Mouse (Mus musculus) forebrain, embryonic 16.5 days (tissue): ENCODE results near the gene Wnt7b. TPM values are rescaled to one million over a fixed set of nuclear protein-coding genes. Genes with fewer than 3 reads are reported as not detected.
A peak's percentile ranks its signal among the peaks of the same experiment; 100 is the strongest.

Experiments
- ATAC-seq: fragments of 200-750 bp; cut with Nextera tagmentation; 2 replicates; pipeline ENCODE4 v1.8.0; 2017; ENCODE audit warnings: mild to moderate bottlenecking, moderate library complexity
- H3K27ac ChIP-seq: fragments of 300-500 bp; sonication (generic); 2 replicates; pipeline ENCODE4 v1.5.1; 2014; ENCODE audit warnings: low read length, control low read depth
- H3K27me3 ChIP-seq: fragments of 300-500 bp; sonication (generic); replicated peaks from 2 replicates; pipeline ENCODE4 v1.6.1; 2014; ENCODE audit warnings: low read length; ENCODE audit not compliant: control insufficient read depth, insufficient read depth
- H3K36me3 ChIP-seq: fragments of 300-500 bp; sonication (generic); 2 replicates; pipeline ENCODE4 v1.6.1; 2014; ENCODE audit not compliant: control insufficient read depth, insufficient read depth
- H3K4me1 ChIP-seq: fragments of 300-500 bp; sonication (generic); replicated peaks from 2 replicates; pipeline ENCODE4 v1.6.1; 2014; ENCODE audit warnings: low read length; ENCODE audit not compliant: control insufficient read depth, insufficient read depth
- H3K4me2 ChIP-seq: fragments of 300-500 bp; sonication (generic); 2 replicates; pipeline ENCODE4 v1.6.1; 2014; ENCODE audit warnings: mild to moderate bottlenecking, low read length, control low read depth
- H3K4me3 ChIP-seq: fragments of 300-500 bp; sonication (generic); replicated peaks from 2 replicates; pipeline ENCODE4 v1.5.1; 2014; ENCODE audit warnings: mild to moderate bottlenecking, low read length, control low read depth
- H3K9ac ChIP-seq: fragments of 300-500 bp; sonication (generic); replicated peaks from 2 replicates; pipeline ENCODE4 v1.6.1; 2014; ENCODE audit warnings: low read depth, low read length, control low read depth
- H3K9me3 ChIP-seq: fragments of 300-500 bp; sonication (generic); 2 replicates; pipeline ENCODE4 v1.6.1; 2016; ENCODE audit warnings: low read length; ENCODE audit not compliant: control insufficient read depth
- WGBS: fragments of 180-500 bp; shearing (Covaris S2); extraction: QIAGEN DNeasy Blood & Tissue Kit; methylation state at CpG from one replicate; pipeline ENCODE4 v1.1.7; 2014; 5-methylcytosine and 5-hydroxymethylcytosine counted together
- polyA plus RNA-seq: library from polyadenylated mRNA; unstranded; fragments of >200 nt; fragmentation: Nextera tagmentation; extraction: Ambion mirVana; gene quantifications from 2 replicates; pipeline ENCODE4 v1.2.1, GENCODE M21; 2015

Wnt7b gene
- polyA plus RNA-seq, 1 experiment from 2014 or later, result 110 TPM

DNA sequence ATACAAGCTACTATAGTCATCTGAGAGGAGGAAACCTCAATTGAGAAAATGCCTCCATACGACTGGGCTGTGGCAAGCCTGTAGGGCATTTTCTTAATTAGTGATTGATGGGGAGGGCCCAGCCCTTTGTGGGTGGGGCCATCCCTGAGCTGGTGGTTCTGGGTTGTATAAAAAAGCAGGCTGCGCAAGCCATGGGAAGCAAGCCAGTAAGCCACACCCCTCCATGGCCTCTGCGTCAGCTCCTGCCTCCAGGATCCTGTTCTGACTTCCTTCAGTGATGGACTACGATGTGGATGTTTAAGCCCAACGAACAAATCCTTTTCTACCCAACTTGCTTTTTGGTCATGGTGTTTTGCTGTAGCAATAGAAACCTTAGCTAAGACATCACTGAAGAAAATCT lies 21.1 kb upstream of the Wnt7b start:
- no peaks in the 10 kb centered on the region for H3K27me3 ChIP-seq
- ATAC-seq, result no peak
- H3K4me1 ChIP-seq, result peaks cover 5% of the 10 kb centered on the region; the same call in 1 of the 2 replicates
- no peak overlapping the region for H3K4me3 ChIP-seq
- no peak overlapping the region for H3K27ac ChIP-seq
- H3K36me3 ChIP-seq, result no peaks in the 10 kb centered on the region
- no peak overlapping the region for H3K4me2 ChIP-seq
- no peak overlapping the region for H3K9ac ChIP-seq
- no peaks in the 10 kb centered on the region for H3K9me3 ChIP-seq
- WGBS, result 48% methylated on average over 5 of the region's 5 CpGs

DNA sequence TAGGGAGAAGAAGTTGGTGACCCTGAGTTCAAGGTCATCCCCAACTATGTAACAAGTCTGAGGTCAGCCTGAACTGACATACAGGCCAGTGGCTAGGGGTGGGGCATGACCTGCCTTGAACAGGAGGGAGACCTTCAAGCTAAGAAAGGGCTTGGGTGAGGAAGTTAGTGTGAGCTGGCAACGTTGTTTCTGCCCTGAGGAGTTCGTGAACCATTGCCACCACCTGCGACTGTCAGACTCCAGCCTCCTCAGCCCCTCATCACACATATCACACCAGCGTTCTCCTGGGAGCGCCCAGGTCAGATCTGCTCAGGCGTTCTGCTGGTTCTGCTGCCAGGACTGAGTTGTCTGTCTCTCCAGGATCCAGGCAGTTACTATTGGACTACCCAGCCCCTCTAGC lies 20.5 kb upstream of the Wnt7b start:
- Histone ChIP-seq H3K27ac (no peak overlapping the region), H3K9ac (no peak overlapping the region), H3K4me1 (peaks cover 5% of the 10 kb centered on the region; the same call in 1 of the 2 replicates), H3K4me3 (no peak overlapping the region), H3K36me3 (no peaks in the 10 kb centered on the region), H3K9me3 (no peaks in the 10 kb centered on the region), H3K4me2 (no peak overlapping the region), H3K27me3 (no peaks in the 10 kb centered on the region)
- ATAC-seq, result no peak
- WGBS, result 72% methylated on average over 6 of the region's 6 CpGs

- 93% methylated on average over 5 of the region's 5 CpGs for WGBS
These were observed 19.7 kb upstream of the Wnt7b start for GRCm38 (mm10) chr15:85602021-85602420.

DNA sequence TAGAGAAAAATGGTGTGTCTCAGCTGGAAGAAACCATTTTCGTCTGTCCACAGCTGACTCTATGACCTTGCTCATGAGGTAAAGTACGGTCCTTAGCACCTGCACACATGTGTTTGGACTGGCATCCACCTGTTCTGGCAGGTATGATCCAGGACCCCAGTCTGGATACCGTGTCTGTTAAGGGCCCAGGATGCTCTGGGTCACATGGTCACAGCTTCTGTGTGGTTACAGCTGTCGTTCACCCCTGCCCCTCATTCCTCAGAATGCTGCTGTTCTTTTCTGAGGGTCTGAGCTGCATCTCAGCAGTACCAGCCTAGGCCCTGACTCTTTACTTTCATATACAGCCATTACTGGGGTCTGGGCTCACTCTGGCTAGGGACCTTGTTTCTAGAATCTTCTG lies 18.9 kb upstream of the Wnt7b start:
- WGBS, result 82% methylated on average over 4 of the region's 4 CpGs
- no peak overlapping the region for H3K27ac ChIP-seq
- H3K36me3 ChIP-seq, result no peaks in the 10 kb centered on the region
- H3K27me3 ChIP-seq, result no peaks in the 10 kb centered on the region
- H3K9me3 ChIP-seq, result no peaks in the 10 kb centered on the region
- H3K9ac ChIP-seq, result no peak overlapping the region
- no peak overlapping the region for H3K4me2 ChIP-seq
- no peak for ATAC-seq
- peaks cover 5% of the 10 kb centered on the region; the same call in 1 of the 2 replicates for H3K4me1 ChIP-seq
- H3K4me3 ChIP-seq, result no peak overlapping the region

More at GRCm38 (mm10) chr15:85602021-85602420, 19.7 kb upstream of the Wnt7b start:
- Histone ChIP-seq H3K27me3 (no peaks in the 10 kb centered on the region), H3K4me1 (peaks cover 5% of the 10 kb centered on the region; the same call in 1 of the 2 replicates), H3K27ac (no peak overlapping the region), H3K36me3 (no peaks in the 10 kb centered on the region), H3K9ac (no peak overlapping the region), H3K9me3 (no peaks in the 10 kb centered on the region), H3K4me2 (no peak overlapping the region), H3K4me3 (no peak overlapping the region)
- no peak for ATAC-seq

DNA sequence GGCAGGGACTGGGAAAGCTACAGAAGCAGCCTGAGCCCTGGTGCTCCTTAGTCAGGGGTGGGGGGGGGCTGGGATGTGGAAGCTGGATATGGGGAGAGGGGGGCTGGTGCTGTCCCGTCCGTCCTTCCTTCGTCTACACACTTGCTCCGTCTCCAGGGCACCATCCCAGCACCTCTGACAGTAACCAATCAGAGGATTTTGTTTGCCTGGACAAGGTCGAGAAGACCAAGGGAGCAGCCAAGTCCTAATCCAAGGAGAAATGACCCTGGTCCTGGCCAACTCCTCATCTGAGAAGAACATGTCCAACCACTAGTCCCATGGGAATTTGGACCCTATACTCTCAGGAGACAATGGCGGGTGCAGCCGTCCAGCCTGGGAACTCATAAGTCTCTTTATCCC lies 18.4 kb upstream of the Wnt7b start:
- H3K4me3 ChIP-seq, result no peak overlapping the region
- H3K9ac ChIP-seq, result no peak overlapping the region
- no peak overlapping the region for H3K27ac ChIP-seq
- no peak overlapping the region for H3K4me2 ChIP-seq
- no peaks in the 10 kb centered on the region for H3K27me3 ChIP-seq
- 62% methylated on average over 7 of the region's 7 CpGs for WGBS
- no peak for ATAC-seq
- no peaks in the 10 kb centered on the region for H3K9me3 ChIP-seq
- peaks cover 5% of the 10 kb centered on the region; the same call in 1 of the 2 replicates for H3K4me1 ChIP-seq
- no peaks in the 10 kb centered on the region for H3K36me3 ChIP-seq

DNA sequence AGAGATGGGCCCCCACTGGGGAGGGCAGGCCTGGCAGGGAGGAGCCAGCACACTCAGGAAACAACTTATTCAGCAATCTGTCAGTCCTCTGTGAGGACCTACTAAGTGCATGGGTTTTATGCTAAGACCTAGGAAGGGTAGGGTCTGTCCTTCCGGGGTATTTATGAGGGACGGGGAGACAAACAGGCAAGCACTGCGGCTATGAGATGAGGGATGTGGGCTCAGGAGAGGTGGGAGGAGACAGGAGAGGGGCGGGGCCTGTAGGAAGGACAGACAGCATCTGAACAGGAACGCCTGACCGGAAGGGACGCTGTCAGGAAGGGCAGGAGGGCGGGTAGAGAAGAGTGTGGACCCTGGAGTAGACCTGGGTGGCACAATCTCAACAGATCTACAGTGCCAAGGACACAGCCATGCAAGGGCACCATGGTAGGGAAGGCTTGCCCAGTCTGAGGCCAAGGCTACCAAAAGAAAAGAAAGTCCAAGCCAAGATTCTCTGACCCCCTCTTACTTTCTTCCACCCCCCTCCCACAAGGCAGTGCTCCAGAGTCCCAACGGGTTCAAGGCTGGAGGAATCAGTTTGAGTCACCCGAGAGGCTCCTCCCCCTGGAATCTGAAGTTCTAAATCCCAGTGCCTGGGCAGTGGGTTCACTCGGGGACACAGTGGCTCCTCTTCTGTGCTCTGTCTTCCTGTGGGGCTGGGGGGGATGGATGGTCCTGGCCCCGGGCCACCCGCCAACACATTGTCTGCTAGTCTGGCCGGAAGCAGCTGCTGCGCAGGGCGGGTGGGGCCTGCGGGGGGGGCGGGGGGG lies 17.8 kb upstream of the Wnt7b start:
- ATAC-seq, result no peak
- WGBS, result 27% methylated on average over 18 of the region's 18 CpGs
- no peak overlapping the region for H3K27ac ChIP-seq
- no peaks in the 10 kb centered on the region for H3K36me3 ChIP-seq
- no peak overlapping the region for H3K4me3 ChIP-seq
- no peaks in the 10 kb centered on the region for H3K27me3 ChIP-seq
- H3K9ac ChIP-seq, result no peak overlapping the region
- peaks cover 5% of the 10 kb centered on the region; the same call in 1 of the 2 replicates for H3K4me1 ChIP-seq
- no peak overlapping the region for H3K4me2 ChIP-seq
- no peaks in the 10 kb centered on the region for H3K9me3 ChIP-seq

DNA sequence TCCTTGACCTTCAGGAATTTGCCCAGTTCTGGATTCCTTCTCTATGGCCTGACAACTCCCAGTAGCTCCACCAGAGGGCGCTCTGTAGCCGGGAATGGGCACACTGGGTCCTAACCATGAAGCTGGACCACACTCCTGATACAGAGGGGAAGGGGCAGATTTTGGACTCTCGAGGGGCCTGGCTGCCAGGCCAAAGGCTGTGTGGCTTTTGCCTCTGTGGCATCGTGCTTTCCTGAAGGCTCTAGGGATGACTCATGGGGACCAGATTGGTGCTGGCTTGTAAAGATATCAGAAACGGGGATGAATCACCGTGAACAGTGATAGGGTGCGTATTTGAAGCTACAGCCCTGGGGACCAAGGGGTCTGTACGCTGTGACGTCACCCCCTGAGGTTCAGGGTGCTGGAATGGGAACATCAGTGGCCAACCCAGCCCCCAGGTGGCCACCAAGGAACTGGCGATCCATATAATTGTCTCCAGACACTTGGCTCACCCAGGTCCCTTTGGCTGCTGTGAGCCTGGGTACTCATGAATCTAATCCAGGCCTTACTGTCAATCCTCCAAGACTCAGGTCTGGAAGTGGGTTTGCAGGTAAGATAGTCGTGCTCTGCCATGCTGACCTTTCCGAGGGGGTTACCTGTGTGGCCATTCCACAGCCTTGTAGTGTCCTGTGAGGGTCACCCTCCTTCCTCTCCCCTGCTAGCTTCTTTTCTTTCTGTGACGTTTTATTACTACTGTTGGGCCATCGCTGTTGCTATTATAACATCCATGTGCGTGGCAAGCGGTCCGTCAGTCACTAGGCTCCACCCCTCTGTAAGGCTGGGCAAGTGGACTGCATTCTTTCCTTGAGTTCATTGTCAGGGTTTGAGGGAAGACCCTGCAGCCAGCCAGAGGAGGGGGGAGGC lies 17.0 kb upstream of the Wnt7b start:
- peak; percentile 65; the same call in 1 of the 2 replicates for ATAC-seq
- H3K27ac ChIP-seq, result no peak overlapping the region
- H3K4me2 ChIP-seq, result no peak overlapping the region
- H3K27me3 ChIP-seq, result no peaks in the 10 kb centered on the region
- H3K36me3 ChIP-seq, result no peaks in the 10 kb centered on the region
- peaks cover 5% of the 10 kb centered on the region; the same call in 1 of the 2 replicates for H3K4me1 ChIP-seq
- no peak overlapping the region for H3K9ac ChIP-seq
- H3K4me3 ChIP-seq, result no peak overlapping the region
- WGBS, result 50% methylated on average over 17 of the region's 17 CpGs
- H3K9me3 ChIP-seq, result no peaks in the 10 kb centered on the region

- Histone ChIP-seq H3K9me3 (no peaks in the 10 kb centered on the region), H3K36me3 (no peaks in the 10 kb centered on the region), H3K4me3 (no peak overlapping the region), H3K27me3 (no peaks in the 10 kb centered on the region), H3K27ac (no peak overlapping the region), H3K4me2 (no peak overlapping the region), H3K9ac (no peak overlapping the region), H3K4me1 (peaks cover 5% of the 10 kb centered on the region; the same call in 1 of the 2 replicates)
- ATAC-seq, result no peak
- 73% methylated on average over 5 of the region's 5 CpGs for WGBS
These were observed 16.2 kb upstream of the Wnt7b start for GRCm38 (mm10) chr15:85598443-85598842.

- WGBS, result 64% methylated on average over 3 of the region's 3 CpGs
- no peaks in the 10 kb centered on the region for H3K9me3 ChIP-seq
- H3K9ac ChIP-seq, result no peak overlapping the region
- no peaks in the 10 kb centered on the region for H3K27me3 ChIP-seq
- H3K27ac ChIP-seq, result no peak overlapping the region
- H3K4me2 ChIP-seq, result no peak overlapping the region
- H3K4me1 ChIP-seq, result peaks cover 5% of the 10 kb centered on the region; the same call in 1 of the 2 replicates
- ATAC-seq, result no peak
- no peaks in the 10 kb centered on the region for H3K36me3 ChIP-seq
- H3K4me3 ChIP-seq, result no peak overlapping the region
These were observed 15.1 kb upstream of the Wnt7b start for GRCm38 (mm10) chr15:85597403-85597802.
